ENCODE assay signal across 9 mouse cellular contexts in genomic region chr10:12726041-12726608, GRCm38 (mm10).
DNase-seq lines count a peak whose midpoint lies in the region; ATAC-seq lines count a peak whose summit lies in the region.
"Had no signal": no experiment of that assay in that cellular context is flagged by ENCODE, and none has a peak within 500 bp of the region (broad histone marks: within the 10 kb centered on the region; RNA-seq: fewer than 3 reads in every experiment).

No protein-coding gene starts in this region.

- H3K27ac ChIP-seq in intestine, embryonic 14.5 days (ENCODE audit: low read depth): no peak overlapping the region

- no peak overlapping the region for H3K4me3 ChIP-seq in intestine, embryonic 14.5 days (ENCODE audit: low read depth, low read length)

- H3K27me3 ChIP-seq in intestine, embryonic 14.5 days (replicated peaks; ENCODE audit: control insufficient read depth, insufficient read depth, low read length): no peaks in the 10 kb centered on the region

- DNase-seq in urinary bladder, postnatal 14 days (ENCODE audit: low spot score): peak; percentile 59
- DNase-seq in urinary bladder, adult 2 months (ENCODE audit: low spot score): no peak
- DNase-seq in intestine, embryonic 14.5 days (ENCODE audit: low spot score): peak; percentile 54
- peak; percentile 44 for DNase-seq in lung, postnatal 14 days
- no peak for DNase-seq in T-cell, adult 2 months (ENCODE audit: low spot score)
- no peak for DNase-seq in left cerebral cortex, postnatal 10 days (ENCODE audit: extremely low spot score in 1 of 2, low spot score in 2 of 2)
- no peak for DNase-seq in gastrocnemius, adult 8-10 months (ENCODE audit: low spot score in 2 of 2)
- DNase-seq: left cerebral cortex, postnatal 4 days had no signal

- no peak overlapping the region for H3K4me2 ChIP-seq in intestine, embryonic 14.5 days (ENCODE audit: low read length)

- no peak overlapping the region for H3K9ac ChIP-seq in intestine, embryonic 14.5 days (ENCODE audit: low read length)

- no peaks in the 10 kb centered on the region for H3K9me3 ChIP-seq in intestine, embryonic 14.5 days (ENCODE audit: control insufficient read depth, low read length)

- H3K36me3 ChIP-seq in intestine, embryonic 14.5 days (ENCODE audit: control insufficient read depth, insufficient read depth, low read length): peaks cover 22% of the 10 kb centered on the region

- intact Hi-C loops in left cerebral cortex, postnatal 10 days (cut with DNase I): no loop called here

- H3K4me1 ChIP-seq in intestine, embryonic 14.5 days (replicated peaks; ENCODE audit: control insufficient read depth, insufficient read depth, low read length): no peaks in the 10 kb centered on the region

- 68% methylated on average over 13 of the region's 13 CpGs for WGBS in intestine, embryonic 14.5 days

- peak; percentile 88 for ATAC-seq in intestine, embryonic 14.5 days (replicated peaks; ENCODE audit: low FRiP score, low TSS enrichment, low read depth)
- ATAC-seq in granulocyte monocyte progenitor cell, adult 5-6 weeks (replicated peaks; ENCODE audit: poor library complexity, severe bottlenecking): no peak

Comparison
In these comparisons a context has a peak if more than half of its experiments do, and no peak if none do; other contexts are left out.
1. DNase-seq: peak in urinary bladder, postnatal 14 days (single experiment), intestine, embryonic 14.5 days (single experiment) and lung, postnatal 14 days (single experiment); none in urinary bladder, adult 2 months (single experiment), T-cell, adult 2 months (single experiment), left cerebral cortex, postnatal 10 days (0 of 2) and gastrocnemius, adult 8-10 months (0 of 2).